Mouse (Mus musculus) hindbrain, postnatal 0 days (tissue): ENCODE data around the gene Timm29. TPM values are rescaled to one million over a fixed set of nuclear protein-coding genes. Genes with fewer than 3 reads are reported as not detected.
"Not testable (repeated sequence)": the region's sequence is repeated elsewhere in the genome, so short reads cannot be mapped to it uniquely, and the experiment has no call there.

ENCODE experiments used
- ATAC-seq: fragments of 200-750 bp; cut with Nextera tagmentation; 2 replicates; pipeline ENCODE4 v1.8.0; 2017; ENCODE audit warnings: mild to moderate bottlenecking, moderate TSS enrichment, moderate library complexity
- DNase-seq: peaks from one replicate; pipeline ENCODE4 v3.0.0-alpha.2; 2015; ENCODE audit warnings: low spot score
- H3K27ac ChIP-seq: fragments of 300-500 bp; sonication (generic); 2 replicates; pipeline ENCODE4 v1.5.1; 2014; ENCODE audit warnings: mild to moderate bottlenecking
- H3K27me3 ChIP-seq: fragments of 300-500 bp; sonication (generic); 2 replicates; pipeline ENCODE4 v1.6.1; 2014; ENCODE audit warnings: low read length, mixed read lengths; ENCODE audit not compliant: insufficient read depth
- H3K36me3 ChIP-seq: fragments of 300-500 bp; sonication (generic); 2 replicates; pipeline ENCODE4 v1.6.1; 2014; ENCODE audit warnings: low read length, mixed read lengths; ENCODE audit not compliant: insufficient read depth
- H3K4me1 ChIP-seq: fragments of 300-500 bp; sonication (generic); 2 replicates; pipeline ENCODE4 v1.6.1; 2014; ENCODE audit warnings: antibody characterized with exemption, low read length, mixed read lengths; ENCODE audit not compliant: insufficient read depth
- H3K4me2 ChIP-seq: fragments of 300-500 bp; sonication (generic); 2 replicates; pipeline ENCODE4 v1.6.1; 2014; ENCODE audit warnings: low read depth, mild to moderate bottlenecking, low read length, moderate library complexity, mixed read lengths
- H3K4me3 ChIP-seq: fragments of 300-500 bp; sonication (generic); 2 replicates; pipeline ENCODE4 v1.5.1; 2014; ENCODE audit warnings: low read length
- H3K9ac ChIP-seq: fragments of 300-500 bp; sonication (generic); replicated peaks from 2 replicates; pipeline ENCODE4 v1.6.1; 2014; ENCODE audit warnings: mild to moderate bottlenecking, low read length, moderate library complexity, mixed read lengths
- H3K9me3 ChIP-seq: fragments of 300-500 bp; sonication (generic); 2 replicates; pipeline ENCODE4 v1.6.1; 2016; ENCODE audit warnings: low read length, mixed read lengths
- CTCF ChIP-seq: IDR thresholded peaks from 2 replicates; pipeline ENCODE4 v1.5.1; 2016; ENCODE audit warnings: antibody characterized with exemption, control low read depth, low read depth
- WGBS: fragments of 180-500 bp; shearing (Covaris S2); extraction: QIAGEN DNeasy Blood & Tissue Kit; methylation state at CpG from one replicate; pipeline ENCODE4 v1.1.7; 2014; 5-methylcytosine and 5-hydroxymethylcytosine counted together
- polyA plus RNA-seq: library from polyadenylated mRNA; unstranded; fragments of >200 nt; fragmentation: Nextera tagmentation; extraction: Ambion mirVana; gene quantifications from 2 replicates; pipeline ENCODE4 v1.2.1, GENCODE M21; 2015
- total RNA-seq: library from RNA; depleted of rRNA; stranded (reverse); fragments of >200 nt; gene quantifications from 2 replicates; pipeline ENCODE4 v1.2.3, GENCODE M21; 2014

Gene Timm29
- total and polyA plus RNA-seq, 2 experiments from 2014 or later, result 51.5 to 63.3 TPM

DNA sequence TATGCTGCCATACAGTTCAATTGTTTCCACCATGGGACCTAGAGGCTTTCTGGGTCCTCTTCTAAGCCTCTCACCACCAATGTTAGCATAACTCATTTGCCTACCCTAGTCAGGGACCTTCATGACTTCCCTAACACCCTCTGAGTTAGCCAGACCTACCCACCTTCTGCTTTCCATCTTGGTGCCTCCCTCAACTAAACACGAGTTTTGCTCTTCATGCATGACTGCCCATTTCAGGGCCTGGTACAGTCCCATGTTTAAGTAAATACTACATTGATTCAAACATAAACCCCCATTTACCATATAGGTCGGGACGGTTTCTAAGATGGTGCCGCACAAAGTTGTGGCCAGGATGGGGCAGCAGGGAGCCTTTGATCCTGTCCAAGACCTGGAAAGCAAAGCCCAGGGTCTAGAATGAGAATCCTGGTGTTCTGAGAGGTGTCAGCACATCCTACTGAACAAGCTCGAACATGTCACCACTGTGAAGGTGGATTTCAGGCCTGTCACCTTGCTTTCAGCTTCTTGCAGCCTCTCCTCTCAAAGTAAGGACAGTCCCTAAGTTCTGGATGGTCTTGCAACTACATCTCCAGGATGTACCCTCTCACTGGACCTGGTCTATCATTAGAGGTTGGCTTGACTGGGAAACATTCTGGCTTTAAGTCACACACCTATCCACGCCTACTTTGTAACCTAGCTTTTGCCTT is 1.2 kb upstream of the Timm29 start:
- no peak for ATAC-seq
- Histone ChIP-seq H3K9ac (no peak overlapping the region), H3K36me3 (peaks cover 39% of the 10 kb centered on the region), H3K4me2 (peak overlapping the region; percentile 81; the same call in 1 of the 2 replicates), H3K9me3 (no peaks in the 10 kb centered on the region), H3K27ac (no peak overlapping the region), H3K27me3 (no peaks in the 10 kb centered on the region), H3K4me3 (no peak overlapping the region), H3K4me1 (peaks cover 5% of the 10 kb centered on the region; the same call in 1 of the 2 replicates)
- no peak for TF ChIP-seq CTCF
- no peak for DNase-seq
- WGBS, result 81% methylated on average over 6 of the region's 6 CpGs

DNA sequence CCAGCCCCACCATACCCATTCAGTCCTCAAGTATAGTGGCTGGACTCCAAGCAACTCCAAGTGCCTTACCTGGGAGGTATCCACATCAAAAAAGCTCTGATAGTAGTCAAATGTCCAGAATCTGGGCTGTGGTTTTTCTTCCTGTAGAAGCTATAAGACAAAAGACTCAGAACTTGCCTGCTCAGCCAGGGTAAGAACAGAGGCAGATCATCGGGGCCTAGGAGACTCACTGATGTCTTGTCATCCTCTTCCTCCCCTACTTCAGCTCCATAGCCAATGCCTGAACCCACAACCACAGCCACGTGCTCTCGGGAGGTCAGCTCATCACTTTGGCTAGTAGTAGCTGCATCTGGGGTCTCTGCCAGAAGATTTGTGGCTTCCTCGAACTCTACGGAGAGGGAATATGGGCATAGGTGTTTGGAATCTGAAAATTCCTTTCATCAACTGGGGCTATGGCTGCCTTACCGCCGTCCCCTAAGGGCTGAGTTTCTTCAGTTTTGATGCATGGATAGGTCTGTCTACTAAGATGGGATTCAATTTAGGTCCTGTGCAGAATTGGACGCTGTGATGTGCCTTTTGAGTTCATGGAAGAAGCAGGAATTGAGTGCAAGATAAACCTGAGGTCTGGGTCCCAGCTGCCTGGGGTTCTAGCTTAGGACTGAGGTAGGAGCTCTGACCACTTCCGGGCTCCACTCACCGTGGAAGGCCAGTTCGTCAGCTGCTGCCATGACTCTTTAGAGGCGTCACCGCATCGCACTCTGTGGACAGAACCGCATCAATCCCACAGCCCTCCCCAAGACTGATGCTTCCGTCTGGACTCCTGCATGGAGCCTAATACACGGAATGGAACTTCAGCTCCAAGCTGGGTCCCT is 455 bp upstream of the Timm29 start:
- peak overlapping the region; percentile 84 for H3K27ac ChIP-seq
- H3K9ac ChIP-seq, result peak overlapping the region; percentile 91
- TF ChIP-seq CTCF, result no peak
- H3K9me3 ChIP-seq, result no peaks in the 10 kb centered on the region
- DNase-seq (no peak), ATAC-seq (peak; percentile 81)
- peak overlapping the region; percentile 81 for H3K4me2 ChIP-seq
- peaks cover 31% of the 10 kb centered on the region for H3K36me3 ChIP-seq
- no peaks in the 10 kb centered on the region for H3K27me3 ChIP-seq
- H3K4me1 ChIP-seq, result peaks cover 5% of the 10 kb centered on the region; the same call in 1 of the 2 replicates
- H3K4me3 ChIP-seq, result peak overlapping the region; percentile 64
- 23% methylated on average over 17 of the region's 17 CpGs for WGBS

DNA sequence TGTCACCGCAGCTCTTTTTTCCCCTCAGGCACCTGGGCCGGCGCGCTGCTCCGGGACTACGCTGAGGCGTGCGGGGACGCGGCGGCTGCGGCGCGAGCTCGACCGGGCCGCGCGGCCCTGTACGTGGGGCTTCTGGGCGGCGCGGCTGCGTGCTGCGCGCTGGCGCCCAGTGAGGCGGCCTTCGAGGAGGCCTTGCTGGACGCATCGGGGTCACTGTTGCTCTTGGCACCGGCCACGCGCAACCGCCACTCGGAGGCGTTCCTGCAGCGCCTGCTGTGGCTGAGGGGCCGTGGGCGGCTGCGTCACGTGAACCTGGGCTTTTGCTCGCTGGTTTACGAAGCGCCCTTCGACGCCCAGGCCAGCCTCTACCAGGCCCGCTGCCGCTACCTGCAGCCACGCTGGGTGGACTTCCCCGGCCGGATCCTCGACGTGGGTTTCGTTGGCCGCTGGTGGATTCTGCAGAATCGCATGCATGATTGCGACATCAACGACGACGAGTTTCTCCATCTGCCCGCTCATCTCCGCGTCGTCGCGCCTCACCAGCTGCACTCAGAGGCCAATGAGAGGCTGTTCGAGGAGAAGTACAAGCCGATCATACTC is 700 bp downstream of the Timm29 start:
- Histone ChIP-seq H3K4me1 (peaks cover 5% of the 10 kb centered on the region; the same call in 1 of the 2 replicates), H3K9ac (peak overlapping the region; percentile 91), H3K4me3 (peak overlapping the region; percentile 64), H3K4me2 (peak overlapping the region; percentile 81), H3K9me3 (no peaks in the 10 kb centered on the region), H3K27ac (peak overlapping the region; percentile 84), H3K36me3 (peaks cover 20% of the 10 kb centered on the region), H3K27me3 (no peaks in the 10 kb centered on the region)
- ATAC-seq (peak; percentile 64), DNase-seq (peak; percentile 67)
- WGBS, result 1% methylated on average over 59 of the region's 69 CpGs
- TF ChIP-seq CTCF, result 0 out of 2 replicates have a peak, but pooled peaks have one; percentile 1

DNA sequence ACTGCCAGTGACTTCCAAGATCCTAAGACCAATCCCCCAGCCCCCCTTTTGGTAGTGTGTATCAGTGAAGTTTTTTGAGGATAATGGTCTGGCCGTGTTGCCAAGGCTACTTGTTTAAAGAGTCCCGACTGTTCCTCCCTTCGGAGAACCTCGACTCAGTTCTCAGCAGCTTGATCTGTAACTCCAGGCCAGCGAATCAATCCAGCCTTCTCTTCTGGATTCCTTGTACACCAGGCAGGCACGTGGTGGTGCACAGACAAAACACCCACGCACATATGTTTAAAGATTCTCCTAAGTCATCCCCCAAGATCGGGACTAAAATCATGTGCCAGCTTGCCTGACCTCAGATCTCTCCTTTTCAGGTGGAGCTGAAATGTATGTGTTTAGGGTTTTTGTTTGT is 1.8 kb downstream of the Timm29 start:
- not testable (repeated sequence) for H3K4me3 ChIP-seq, DNase-seq, H3K9ac ChIP-seq, H3K9me3 ChIP-seq, ATAC-seq, H3K27ac ChIP-seq, H3K27me3 ChIP-seq, H3K4me1 ChIP-seq
- H3K36me3 ChIP-seq, result peaks cover 11% of the 10 kb centered on the region; the same call in 1 of the 2 replicates
- peak overlapping the region; percentile 81 for H3K4me2 ChIP-seq
- 87% methylated on average over 8 of the region's 8 CpGs for WGBS

DNA sequence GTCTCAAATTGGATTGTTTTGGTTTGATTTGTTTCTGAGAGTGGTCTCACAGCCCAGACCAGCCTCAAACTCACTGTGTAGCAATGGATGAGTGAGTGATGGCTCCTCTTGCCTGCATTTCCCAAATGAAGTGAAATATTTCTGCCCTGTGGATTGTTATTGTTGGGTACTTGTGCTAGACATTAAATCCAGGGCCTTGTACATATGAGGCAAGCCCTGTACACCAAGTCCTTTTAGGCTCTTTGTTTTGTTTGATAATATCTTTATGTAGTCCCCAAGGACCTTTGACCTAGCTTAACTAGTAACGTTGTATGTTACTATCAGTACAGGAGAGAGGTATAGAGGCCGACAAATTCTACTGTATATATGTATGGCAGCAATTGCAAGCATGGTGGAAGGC is 2.3 kb downstream of the Timm29 start:
- Histone ChIP-seq H3K27ac (no peak overlapping the region), H3K9ac (no peak overlapping the region), H3K4me2 (no peak overlapping the region), H3K4me1 (peaks cover 5% of the 10 kb centered on the region; the same call in 1 of the 2 replicates), H3K36me3 (peaks cover 9% of the 10 kb centered on the region; the same call in 1 of the 2 replicates), H3K27me3 (no peaks in the 10 kb centered on the region), H3K9me3 (no peaks in the 10 kb centered on the region), H3K4me3 (no peak overlapping the region)
- DNase-seq (no peak), ATAC-seq (no peak)
- TF ChIP-seq CTCF, result no peak
- 86% methylated on average over 2 of the region's 2 CpGs for WGBS

DNA sequence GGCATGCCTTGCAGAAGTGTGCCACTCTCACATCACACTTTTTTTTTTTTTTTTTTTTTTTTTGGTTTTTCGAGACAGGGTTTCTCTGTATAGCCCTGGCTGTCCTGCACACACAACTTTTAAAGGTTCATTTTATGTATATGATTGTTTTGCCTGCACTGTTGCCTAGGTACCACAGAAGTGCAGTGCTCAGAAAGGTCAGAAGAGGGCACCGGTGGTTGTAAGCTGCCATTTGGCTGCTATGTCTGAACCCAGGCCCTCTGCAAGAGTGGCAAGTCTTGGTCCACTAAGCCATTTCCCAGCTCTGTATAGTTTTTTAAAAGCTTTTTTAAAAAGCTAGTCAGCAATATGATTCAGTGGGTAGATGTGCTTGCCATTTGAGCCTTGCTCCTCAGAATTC is 5.7 kb downstream of the Timm29 start:
- no peak for ATAC-seq
- Histone ChIP-seq H3K9me3 (no peaks in the 10 kb centered on the region), H3K27me3 (no peaks in the 10 kb centered on the region), H3K27ac (no peak overlapping the region), H3K4me1 (no peaks in the 10 kb centered on the region), H3K9ac (no peak overlapping the region), H3K4me3 (no peak overlapping the region), H3K4me2 (no peak overlapping the region), H3K36me3 (peaks cover 4% of the 10 kb centered on the region; the same call in 1 of the 2 replicates)
- 43% methylated on average over 2 of the region's 2 CpGs for WGBS
- peak; percentile 48 for TF ChIP-seq CTCF
- peak; percentile 45 for DNase-seq
